Mouse (Mus musculus) layer of hippocampus, postnatal 36 days (tissue): ENCODE data around the gene Polr3c. TPM values are rescaled to one million over a fixed set of nuclear protein-coding genes. Genes with fewer than 3 reads are reported as not detected.
"Not testable (repeated sequence)": the region's sequence is repeated elsewhere in the genome, so short reads cannot be mapped to it uniquely, and the experiment has no call there.

ENCODE experiments used
- DNase-seq, 2 experiments: peaks; one replicate each; pipeline ENCODE4 v3.0.0; 2022
- total RNA-seq, 2 experiments: library from RNA; stranded (reverse); gene quantifications; 2 replicates each; pipeline ENCODE4 v1.2.3; 2021

Gene Polr3c
- total RNA-seq, 2 experiments from 2014 or later, result 22.0 to 24.1 TPM

- DNase-seq, result peak; percentile 81 to 84
Observed at GRCm38 (mm10) chr3:96707903-96708683, 19.3 kb downstream of the Polr3c start, which contains the start of gene Nudt17. Nudt17 (minus strand) TSS chr3:96708562.

DNA sequence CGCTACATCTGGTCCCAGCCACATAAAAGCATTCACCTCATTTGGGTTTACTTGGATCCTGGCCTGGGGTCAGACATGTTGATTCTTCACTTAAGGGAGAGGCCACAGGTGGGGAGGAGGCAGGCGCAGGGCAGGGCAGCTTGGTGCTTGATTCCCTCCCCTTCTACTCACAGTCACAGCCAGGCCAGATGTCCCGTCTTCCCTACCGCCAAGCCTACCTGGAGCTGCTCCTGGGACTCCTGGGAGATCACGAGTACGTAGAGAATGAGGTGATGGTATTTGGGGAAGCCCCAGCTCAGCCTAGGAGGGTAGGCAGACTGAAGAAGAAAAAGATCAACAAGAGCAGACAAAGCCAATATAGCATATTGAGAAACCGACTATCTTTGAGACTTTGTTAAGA lies 20.4 kb downstream of the Polr3c start:
- no peak for DNase-seq

DNA sequence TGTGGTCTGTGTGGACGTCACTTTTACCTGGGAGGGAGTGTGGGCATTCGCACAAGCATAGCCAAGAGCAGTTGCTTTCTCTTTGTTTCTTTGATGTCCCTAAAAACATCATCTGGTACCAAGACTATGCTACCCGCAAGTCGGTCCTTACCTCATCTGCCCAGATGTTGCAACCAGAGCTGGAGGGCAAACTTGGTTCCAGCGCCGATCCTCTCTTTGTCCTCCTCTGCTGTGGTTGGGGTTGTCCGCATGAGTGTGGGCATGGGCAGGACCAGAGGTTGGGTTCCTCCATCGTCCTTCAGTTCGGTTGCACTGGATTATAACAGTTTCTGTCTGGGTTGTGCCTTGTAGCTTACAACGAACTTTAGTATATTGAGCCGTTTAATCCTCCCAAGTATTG lies 21.2 kb downstream of the Polr3c start:
- no peak for DNase-seq

DNA sequence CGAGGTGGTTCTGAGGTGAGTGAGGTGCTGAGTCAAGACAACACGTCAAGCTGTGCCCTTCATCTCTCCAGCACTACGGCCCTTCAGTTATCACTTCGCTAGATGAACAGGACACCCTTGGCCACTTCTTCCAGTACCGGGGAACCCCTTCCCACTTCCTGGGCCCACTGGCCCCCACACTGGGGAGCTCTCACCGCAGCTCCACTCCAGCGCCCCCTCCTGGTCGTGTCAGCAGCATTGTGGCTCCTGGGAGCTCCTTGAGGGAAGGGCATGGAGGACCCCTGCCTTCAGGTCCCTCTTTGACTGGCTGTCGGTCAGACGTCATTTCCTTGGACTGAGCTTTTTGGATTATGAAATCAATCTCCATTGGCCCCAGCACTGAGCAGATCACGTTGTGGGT lies 22.6 kb downstream of the Polr3c start:
- DNase-seq, result no peak

GRCm38 (mm10) chr3:96701003-96701402 lies 26.4 kb downstream of the Polr3c start:
- no peak for DNase-seq

DNA sequence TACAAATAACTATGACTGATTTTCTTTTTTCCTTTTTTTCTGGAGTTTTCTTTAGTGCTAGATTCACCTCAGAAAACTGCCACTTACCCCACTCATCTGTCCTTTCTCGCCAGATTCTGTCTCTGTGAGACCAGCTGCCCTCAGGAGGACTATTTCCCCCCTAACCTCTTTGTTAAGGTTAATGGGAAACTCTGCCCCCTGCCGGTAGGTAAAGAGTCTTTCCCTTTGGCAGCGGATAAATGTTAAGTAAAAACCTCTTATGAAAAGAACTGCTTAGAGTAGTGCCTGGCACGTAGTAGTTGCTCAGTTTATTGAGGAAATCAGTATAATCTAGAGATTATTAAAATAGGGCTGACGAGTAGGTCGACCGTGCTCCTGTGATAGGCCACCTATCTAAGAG lies 27.1 kb downstream of the Polr3c start:
- DNase-seq, result no peak

DNA sequence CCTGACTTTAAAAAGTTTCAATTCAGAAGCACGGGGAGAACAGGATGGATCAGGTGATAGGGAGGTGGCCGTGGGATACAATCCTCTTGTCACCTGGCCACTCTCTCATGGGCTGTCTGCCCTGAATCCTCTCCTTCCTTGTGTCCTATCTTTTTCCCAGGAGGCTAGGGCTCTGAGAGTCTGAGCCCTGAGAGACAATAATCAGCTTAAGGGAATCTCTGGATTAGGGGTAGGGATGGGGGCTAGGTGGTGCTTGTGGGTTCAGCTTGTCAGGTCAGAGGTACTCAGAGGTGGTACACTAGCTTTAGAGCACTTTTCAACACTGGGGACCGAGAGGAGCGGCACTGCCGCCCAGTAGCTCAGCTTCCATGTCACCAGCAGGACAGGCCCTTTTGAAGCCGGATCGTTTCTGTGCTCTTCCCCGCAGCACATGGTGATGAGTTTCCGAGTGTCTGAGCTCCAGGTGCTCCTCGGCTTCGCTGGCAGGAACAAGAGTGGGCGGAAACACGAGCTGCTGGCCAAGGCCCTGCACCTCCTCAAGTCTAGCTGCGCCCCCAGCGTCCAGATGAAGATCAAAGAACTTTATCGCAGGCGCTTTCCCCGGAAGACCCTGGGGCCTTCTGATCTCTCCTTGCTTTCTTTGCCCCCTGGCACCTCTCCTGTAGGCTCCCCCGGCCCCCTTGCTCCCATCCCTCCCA lies 28.3 kb downstream of the Polr3c start:
- DNase-seq, result no peak

- DNase-seq, result peak; percentile 83 to 85
Observed at GRCm38 (mm10) chr3:96696766-96697732, 30.4 kb downstream of the Polr3c start.

DNA sequence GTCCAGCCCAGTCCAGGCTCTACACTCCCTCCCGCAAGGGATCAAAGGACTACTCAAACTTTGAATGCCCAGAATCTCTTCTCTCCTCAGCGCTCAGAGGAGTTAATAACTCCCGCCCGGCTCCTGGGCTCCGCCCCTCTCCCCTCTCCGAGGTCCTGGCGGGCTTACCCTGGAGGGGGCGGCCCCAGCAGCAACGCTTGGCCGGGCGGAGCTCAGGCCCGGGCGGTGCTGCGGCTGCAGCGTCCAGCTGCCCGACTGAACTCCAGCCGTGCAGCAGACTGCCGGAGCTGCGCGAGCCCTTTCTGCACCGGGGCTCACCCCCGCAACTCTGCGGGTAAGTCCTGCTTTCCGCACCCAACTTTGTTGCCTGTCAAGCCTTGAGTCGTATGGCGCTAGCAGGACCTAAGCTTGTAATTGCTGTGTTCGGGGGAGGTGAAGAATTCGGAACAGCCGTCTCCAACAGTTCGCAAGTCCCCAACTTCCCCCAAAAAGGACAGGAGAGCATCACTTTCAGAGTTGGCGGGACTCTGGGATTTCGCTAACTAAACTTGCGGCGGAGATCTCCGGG lies 31.1 kb downstream of the Polr3c start, which contains the start of gene Pias3:
TSS of gene Pias3 (plus strand) at position 187 of the 568 bp plus-strand sequence.
- DNase-seq, result peak; percentile 55 to 72

GRCm38 (mm10) chr3:96693579-96693978 lies 33.8 kb downstream of the Polr3c start:
- no peak for DNase-seq

GRCm38 (mm10) chr3:96692506-96692905 lies 34.9 kb downstream of the Polr3c start:
- DNase-seq, result no peak

DNA sequence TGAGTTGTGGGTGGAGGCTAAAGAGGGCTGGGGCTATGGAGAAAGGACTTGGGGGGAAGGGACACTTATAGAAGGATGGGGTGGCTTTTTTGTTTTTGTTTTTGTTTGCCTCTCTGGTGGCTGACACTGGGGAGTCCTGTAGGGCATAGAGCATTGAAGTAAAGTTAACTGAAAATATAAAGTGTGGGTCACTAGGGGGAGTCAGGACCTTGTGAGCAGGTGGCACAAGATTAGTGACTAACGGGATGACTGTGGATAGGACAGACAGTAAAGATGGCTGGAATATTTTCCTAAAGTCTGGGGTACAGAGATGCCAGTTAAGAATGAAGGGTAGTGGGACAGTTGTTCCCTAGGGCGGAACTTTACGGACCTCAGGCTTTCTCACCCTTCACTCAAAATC lies 37.1 kb downstream of the Polr3c start:
- no peak for DNase-seq

GRCm38 (mm10) chr3:96688854-96689253 lies 38.6 kb downstream of the Polr3c start:
- no peak for DNase-seq

GRCm38 (mm10) chr3:96686057-96686456 lies 41.4 kb downstream of the Polr3c start:
- DNase-seq, result not testable (repeated sequence)

- DNase-seq, result no peak
Observed at GRCm38 (mm10) chr3:96684822-96685156, 42.6 kb downstream of the Polr3c start.

- no peak for DNase-seq
Observed at GRCm38 (mm10) chr3:96684151-96684821, 43.1 kb downstream of the Polr3c start.

GRCm38 (mm10) chr3:96683496-96683895 lies 43.9 kb downstream of the Polr3c start:
- no peak for DNase-seq

- DNase-seq, result no peak
Observed at GRCm38 (mm10) chr3:96680269-96680956, 47.0 kb downstream of the Polr3c start.

- DNase-seq, result no peak
Observed at GRCm38 (mm10) chr3:96679159-96679674, 48.2 kb downstream of the Polr3c start.

DNA sequence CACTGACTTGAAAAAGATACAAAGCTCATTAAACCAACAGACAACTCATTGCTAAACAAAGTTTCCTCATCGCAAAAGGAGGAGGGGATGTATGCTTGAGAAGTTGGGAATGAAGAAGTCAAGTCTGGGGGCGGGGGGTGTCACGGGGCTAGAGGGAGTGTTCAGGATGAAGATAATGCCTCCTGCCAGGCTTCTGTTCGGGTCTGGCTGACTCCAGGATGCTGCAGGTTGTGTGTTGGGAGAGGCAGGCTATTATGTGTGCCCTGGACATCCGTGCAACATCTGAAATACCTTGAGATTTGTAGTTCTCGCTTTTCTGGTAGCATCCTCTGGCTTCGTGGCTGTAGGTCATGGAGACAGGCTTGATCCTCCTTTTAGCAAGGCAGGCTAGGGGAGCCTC lies 49.0 kb downstream of the Polr3c start:
- DNase-seq, result no peak

GRCm38 (mm10) chr3:96675690-96676089 lies 51.7 kb downstream of the Polr3c start:
- DNase-seq, result no peak
